Mouse (Mus musculus) limb, embryonic 10.5 days (tissue): Measurements from ENCODE around the gene Mmp8. TPM values are rescaled to one million over a fixed set of nuclear protein-coding genes. Genes with fewer than 3 reads are reported as not detected.

Source experiments
- polyA plus RNA-seq: library from polyadenylated mRNA; unstranded; fragments of >200 nt; fragmentation: Nextera tagmentation; extraction: Ambion mirVana; gene quantifications from 2 replicates; pipeline ENCODE4 v1.2.1, GENCODE M21; 2016

Gene Mmp8
- polyA plus RNA-seq, 1 experiment from 2014 or later: not detected

Other genes starting within 250 kb of the Mmp8 start
- not detected in 2 replicates for gene Mmp12, start 214.1 kb upstream of the Mmp8 start, polyA plus RNA-seq
- gene Mmp1b, start 170.4 kb upstream of the Mmp8 start, polyA plus RNA-seq: not detected in 2 replicates
- gene Mmp3, start 112.6 kb upstream of the Mmp8 start, polyA plus RNA-seq: not detected in 2 replicates
- not detected in 2 replicates for gene Mmp10, start 56.1 kb upstream of the Mmp8 start, polyA plus RNA-seq
- gene Mmp27, start 12.9 kb downstream of the Mmp8 start, polyA plus RNA-seq: not detected in 2 replicates
- gene Mmp20, start 69.8 kb downstream of the Mmp8 start, polyA plus RNA-seq: not detected in 2 replicates
- gene Mmp7, start 133.6 kb downstream of the Mmp8 start, polyA plus RNA-seq: not detected in 2 replicates
- 89.2 and 90.5 TPM in 2 replicates for gene Tmem123, start 205.6 kb downstream of the Mmp8 start, polyA plus RNA-seq